Mouse (Mus musculus): ENCODE results near the gene Olfr466. TPM values are rescaled to one million over a fixed set of nuclear protein-coding genes. Genes with fewer than 3 reads are reported as not detected.

The Olfr466 gene
- polyA plus RNA-seq, 1 experiment = not detected

DNA sequence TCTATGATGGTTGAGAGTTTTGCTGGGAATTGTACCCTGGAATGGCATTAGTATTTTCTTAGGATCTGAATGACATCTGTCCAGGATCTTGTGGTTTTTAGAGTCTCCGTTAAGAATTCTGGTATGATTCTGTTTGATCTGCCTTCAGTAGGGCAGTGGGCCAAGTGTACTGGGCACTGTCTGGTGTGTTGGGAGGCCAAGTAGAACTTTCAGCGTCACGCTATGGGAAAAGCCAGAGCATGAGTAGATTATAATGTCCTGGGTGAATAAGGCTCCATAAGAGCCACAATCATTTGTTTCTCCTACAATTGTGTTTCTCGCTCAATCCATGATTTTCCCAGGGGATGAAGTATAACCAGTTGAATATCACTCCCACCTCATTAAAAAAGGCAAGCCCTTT is 12.3 kb upstream of the Olfr466 start, which contains the start of gene Olfr465-ps1:
Olfr465-ps1 (plus strand) TSS at position 301 of the 400 bp plus-strand sequence.
- Histone ChIP-seq H3K27ac (ENCODE audit: insufficient read depth, low read depth, low read length) (no peak within 1 kb of the TSS), H3K4me3 (ENCODE audit: insufficient read depth, low read depth, low read length) (no peak within 1 kb of the TSS), H3K4me1 (ENCODE audit: control insufficient read depth, insufficient read depth, low read length) (no peaks in the 10 kb centered on the region)
- no peak for TF ChIP-seq CTCF (IDR thresholded peaks at IDR 0.05; ENCODE audit: insufficient read depth, low read depth, low read length)
- TF ChIP-seq POLR2A (IDR thresholded peaks at IDR 0.05; ENCODE audit: insufficient read depth, low read depth, low read length) = no peak
- WGBS = 82% methylated on average over 4 of the region's 4 CpGs

DNA sequence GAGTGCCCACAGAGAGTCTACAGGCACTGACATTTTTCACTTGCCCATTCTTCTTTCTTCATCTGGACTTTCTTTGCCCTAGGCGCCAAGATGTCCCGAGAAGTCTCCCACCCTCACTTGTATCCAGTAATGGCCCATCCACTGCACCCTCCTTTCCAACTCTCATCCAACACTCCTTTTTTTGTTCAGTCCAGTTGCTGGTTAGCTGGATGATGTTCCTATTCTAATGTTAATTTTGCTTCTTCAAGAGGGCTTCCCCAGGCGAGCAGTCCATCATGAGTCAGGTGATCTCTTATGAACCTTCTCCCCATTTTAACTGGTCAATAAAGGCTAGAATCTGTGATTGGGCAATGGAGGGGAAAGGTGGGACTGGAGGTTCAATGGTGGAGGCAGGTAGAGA is 24.1 kb downstream of the Olfr466 start:
- 83% methylated on average over 3 of the region's 3 CpGs for WGBS
- TF ChIP-seq POLR2A (IDR thresholded peaks at IDR 0.05; ENCODE audit: insufficient read depth, low read depth, low read length) (no peak), CTCF (IDR thresholded peaks at IDR 0.05; ENCODE audit: insufficient read depth, low read depth, low read length) (no peak)
- Histone ChIP-seq H3K27ac (ENCODE audit: insufficient read depth, low read depth, low read length) (no peak overlapping the region), H3K4me1 (ENCODE audit: control insufficient read depth, insufficient read depth, low read length) (peaks cover 6% of the 10 kb centered on the region), H3K4me3 (ENCODE audit: insufficient read depth, low read depth, low read length) (no peak overlapping the region)

DNA sequence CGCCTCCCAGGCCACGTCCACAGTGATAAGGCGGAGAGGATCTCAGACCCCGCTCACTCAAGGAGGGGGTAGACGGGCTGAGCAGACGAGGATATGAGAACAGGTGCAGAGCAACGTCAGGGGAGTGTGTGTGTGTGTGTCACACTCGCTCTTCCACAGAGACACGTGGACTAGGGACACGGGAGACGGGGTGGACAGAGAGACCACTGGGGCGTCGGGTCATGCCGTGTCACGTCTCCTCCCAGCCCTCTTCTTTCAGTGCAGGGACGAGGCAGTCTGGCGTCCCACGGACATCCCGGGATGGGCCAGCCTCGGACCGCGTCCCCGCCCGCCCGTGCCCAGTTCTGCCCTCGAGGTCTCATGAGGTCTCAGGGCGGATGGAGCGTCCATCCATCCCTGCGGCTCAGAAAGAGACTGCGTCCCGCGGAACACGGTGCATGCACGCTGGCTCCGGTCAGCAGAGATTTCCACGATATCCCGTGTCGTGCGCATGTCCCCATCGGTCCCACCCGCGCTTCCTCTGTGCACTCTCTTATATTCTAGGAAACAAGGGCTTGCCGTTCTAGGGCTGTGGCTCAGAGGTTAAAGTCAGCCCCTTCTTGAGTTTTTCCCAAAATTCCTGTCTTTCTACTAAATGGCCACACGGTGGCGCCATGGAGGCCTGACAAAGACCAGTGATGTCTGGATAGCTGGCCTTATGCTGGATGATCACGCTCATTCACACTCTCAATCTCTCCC is 25.9 kb downstream of the Olfr466 start:
- Histone ChIP-seq H3K4me3 (ENCODE audit: insufficient read depth, low read depth, low read length) (peak overlapping the region; percentile 38), H3K4me1 (ENCODE audit: control insufficient read depth, insufficient read depth, low read length) (peaks cover 6% of the 10 kb centered on the region)
- TF ChIP-seq CTCF (IDR thresholded peaks at IDR 0.05; ENCODE audit: insufficient read depth, low read depth, low read length) (peak; percentile 22; the same call in 1 of the 2 replicates), POLR2A (IDR thresholded peaks at IDR 0.05; ENCODE audit: insufficient read depth, low read depth, low read length) (no peak)

DNA sequence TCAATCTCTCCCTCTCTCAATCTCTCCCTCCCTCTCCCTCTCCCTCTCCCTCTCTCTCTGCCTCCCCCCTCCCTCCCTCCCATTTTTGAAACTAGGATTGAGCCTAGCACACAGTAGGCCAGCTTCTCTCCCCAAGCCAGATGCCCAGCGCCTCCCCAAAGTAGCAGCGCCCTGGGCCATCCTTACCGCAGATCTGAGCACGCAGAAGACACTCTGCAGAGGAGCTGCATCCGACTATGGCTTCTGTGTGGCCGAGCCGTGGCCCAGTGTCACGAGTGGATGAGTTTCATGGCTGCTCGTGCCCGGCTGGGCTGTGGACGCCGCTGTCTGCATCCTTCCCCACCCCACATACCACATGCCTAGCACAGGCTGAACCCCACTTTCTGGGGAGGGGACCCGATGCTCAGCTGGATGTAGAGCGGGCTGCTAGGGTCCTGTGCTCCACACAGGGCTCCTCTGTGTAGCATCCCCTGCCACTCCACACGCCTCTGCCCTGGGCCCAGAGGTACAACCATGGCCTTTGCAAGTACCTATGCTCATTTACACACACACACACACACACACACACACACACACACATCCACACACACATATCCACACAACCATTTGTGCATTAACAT is 26.5 kb downstream of the Olfr466 start:
- WGBS = 61% methylated on average over 15 of the region's 15 CpGs
- H3K27ac ChIP-seq (ENCODE audit: insufficient read depth, low read depth, low read length) = no peak overlapping the region

More for the DNA sequence above, 25.9 kb downstream of the Olfr466 start:
- WGBS = 25% methylated on average over 46 of the region's 46 CpGs
- no peak overlapping the region for H3K27ac ChIP-seq (ENCODE audit: insufficient read depth, low read depth, low read length)

DNA sequence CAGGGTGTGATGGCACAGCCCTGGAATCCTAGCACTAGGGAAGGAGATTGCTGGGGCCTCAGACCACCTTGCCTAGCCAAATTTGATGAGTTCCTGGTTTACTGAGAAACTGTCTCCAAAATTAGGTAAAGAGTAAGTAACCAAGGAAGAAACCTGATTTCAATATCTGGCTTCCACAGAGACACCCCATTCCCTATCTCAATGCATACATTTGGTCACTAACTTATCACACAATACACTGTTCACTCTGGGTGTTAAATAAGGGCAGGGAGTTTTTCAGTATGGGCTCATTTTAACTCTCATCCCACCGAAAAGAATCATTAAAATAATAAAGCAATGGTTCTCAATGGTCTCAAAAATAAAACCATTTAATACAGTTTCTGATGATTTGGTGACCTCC is 50.6 kb downstream of the Olfr466 start:
- WGBS = 67% methylated on average over 1 of the region's 1 CpGs
- no peak for TF ChIP-seq POLR2A (IDR thresholded peaks at IDR 0.05; ENCODE audit: insufficient read depth, low read depth, low read length)
- TF ChIP-seq CTCF (IDR thresholded peaks at IDR 0.05; ENCODE audit: insufficient read depth, low read depth, low read length) = no peak
- Histone ChIP-seq H3K4me3 (ENCODE audit: insufficient read depth, low read depth, low read length) (no peak overlapping the region), H3K27ac (ENCODE audit: insufficient read depth, low read depth, low read length) (no peak overlapping the region), H3K4me1 (ENCODE audit: control insufficient read depth, insufficient read depth, low read length) (no peaks in the 10 kb centered on the region)

More for the DNA sequence above, 26.5 kb downstream of the Olfr466 start:
- H3K4me3 ChIP-seq (ENCODE audit: insufficient read depth, low read depth, low read length) = no peak overlapping the region
- peaks cover 6% of the 10 kb centered on the region for H3K4me1 ChIP-seq (ENCODE audit: control insufficient read depth, insufficient read depth, low read length)
- no peak for TF ChIP-seq POLR2A (IDR thresholded peaks at IDR 0.05; ENCODE audit: insufficient read depth, low read depth, low read length)

Other genes with a start within 250 kb of the Olfr466 start
- not detected in 2 replicates for gene Cntnap3, start 246.3 kb upstream of the Olfr466 start, polyA plus RNA-seq (2012; ENCODE audit: insufficient read depth, insufficient read length, low replicate concordance, missing spikeins)
- not detected in 2 replicates for gene Spata31, start 232.8 kb upstream of the Olfr466 start, polyA plus RNA-seq (2012; ENCODE audit: insufficient read depth, insufficient read length, low replicate concordance, missing spikeins)
- not detected in 2 replicates for gene Spata31d1c, start 117.2 kb upstream of the Olfr466 start, polyA plus RNA-seq (2012; ENCODE audit: insufficient read depth, insufficient read length, low replicate concordance, missing spikeins)
- gene Prss47, start 97.5 kb upstream of the Olfr466 start, polyA plus RNA-seq (2012; ENCODE audit: insufficient read depth, insufficient read length, low replicate concordance, missing spikeins) = not detected in 2 replicates
- not detected in 2 replicates for gene Mfsd14b, start 37.3 kb upstream of the Olfr466 start, polyA plus RNA-seq (2012; ENCODE audit: insufficient read depth, insufficient read length, low replicate concordance, missing spikeins)
- gene Olfr465-ps1, start 12.2 kb upstream of the Olfr466 start, polyA plus RNA-seq (2012; ENCODE audit: insufficient read depth, insufficient read length, low replicate concordance, missing spikeins) = not detected in 2 replicates
- not detected in 2 replicates for gene Nlrp4f, start 55.7 kb downstream of the Olfr466 start, polyA plus RNA-seq (2012; ENCODE audit: insufficient read depth, insufficient read length, low replicate concordance, missing spikeins)
- gene Gm10775, start 109.3 kb downstream of the Olfr466 start, polyA plus RNA-seq (2012; ENCODE audit: insufficient read depth, insufficient read length, low replicate concordance, missing spikeins) = not detected in 2 replicates
- not detected in 2 replicates for gene Zfp369, start 128.6 kb downstream of the Olfr466 start, polyA plus RNA-seq (2012; ENCODE audit: insufficient read depth, insufficient read length, low replicate concordance, missing spikeins)